9 mouse cellular contexts compared by ENCODE assay signal in genomic region chr15:101143494-101143893, GRCm38 (mm10). TPM values are rescaled to one million over a fixed set of nuclear protein-coding genes. Genes with fewer than 3 reads are reported as not detected.
DNase-seq lines count a peak whose midpoint lies in the region; ATAC-seq and TF ChIP-seq lines count a peak whose summit lies in the region.
"Had no signal": no experiment of that assay in that cellular context is flagged by ENCODE, and none has a peak within 500 bp of the region (broad histone marks: within the 10 kb centered on the region; RNA-seq: fewer than 3 reads in every experiment).

No protein-coding gene starts in this region.

- H3K9me3 ChIP-seq in hindbrain, postnatal 0 days (ENCODE audit: low read length) = no peaks in the 10 kb centered on the region
- no peaks in the 10 kb centered on the region for H3K9me3 ChIP-seq in hindbrain, embryonic 14.5 days (ENCODE audit: control insufficient read depth, low read length)
- H3K9me3 ChIP-seq in embryonic facial prominence, embryonic 12.5 days = no peaks in the 10 kb centered on the region
- H3K9me3 ChIP-seq in limb, embryonic 13.5 days = no peaks in the 10 kb centered on the region

- no peak for ATAC-seq in hindbrain, postnatal 0 days
- ATAC-seq in hindbrain, embryonic 14.5 days (ENCODE audit: low FRiP score) = no peak
- peak; percentile 42 for ATAC-seq in embryonic facial prominence, embryonic 12.5 days (ENCODE audit: insufficient number of reproducible peaks, insufficient read depth, low FRiP score, low TSS enrichment)
- ATAC-seq in limb, embryonic 13.5 days (ENCODE audit: low FRiP score, low read depth) = peak; percentile 38

- no peak overlapping the region; the same call in 1 of the 2 replicates for H3K9ac ChIP-seq in hindbrain, postnatal 0 days (replicated peaks; ENCODE audit: low read length)
- no peak overlapping the region for H3K9ac ChIP-seq in hindbrain, embryonic 14.5 days
- H3K9ac ChIP-seq in embryonic facial prominence, embryonic 12.5 days = peak overlapping the region; percentile 38; the same call in 1 of the 2 replicates
- peak overlapping the region; percentile 36; the same call in 1 of the 2 replicates for H3K9ac ChIP-seq in limb, embryonic 13.5 days

- H3K4me2 ChIP-seq in hindbrain, postnatal 0 days (ENCODE audit: low read depth, low read length) = no peak overlapping the region
- H3K4me2 ChIP-seq in hindbrain, embryonic 14.5 days (replicated peaks) = no peak overlapping the region
- H3K4me2 ChIP-seq in embryonic facial prominence, embryonic 12.5 days (replicated peaks) = peak overlapping the region; percentile 30
- H3K4me2 ChIP-seq in limb, embryonic 13.5 days (replicated peaks) = peak overlapping the region; percentile 45

- no peaks in the 10 kb centered on the region for H3K36me3 ChIP-seq in hindbrain, postnatal 0 days (ENCODE audit: insufficient read depth, low read length)
- no peaks in the 10 kb centered on the region for H3K36me3 ChIP-seq in hindbrain, embryonic 14.5 days (replicated peaks; ENCODE audit: control insufficient read depth, insufficient read depth)
- H3K36me3 ChIP-seq in embryonic facial prominence, embryonic 12.5 days = no peaks in the 10 kb centered on the region
- H3K36me3 ChIP-seq in limb, embryonic 13.5 days = no peaks in the 10 kb centered on the region

- H3K4me3 ChIP-seq in hindbrain, postnatal 0 days (ENCODE audit: low read length) = no peak overlapping the region
- H3K4me3 ChIP-seq in hindbrain, embryonic 14.5 days (replicated peaks; ENCODE audit: low read length) = no peak overlapping the region
- H3K4me3 ChIP-seq in embryonic facial prominence, embryonic 12.5 days = no peak overlapping the region
- H3K4me3 ChIP-seq in limb, embryonic 13.5 days = peak overlapping the region; percentile 5; the same call in 1 of the 2 replicates

- H3K4me1 ChIP-seq in hindbrain, postnatal 0 days (ENCODE audit: insufficient read depth, low read length) = peaks cover 10% of the 10 kb centered on the region; the same call in 1 of the 2 replicates
- peaks cover 32% of the 10 kb centered on the region for H3K4me1 ChIP-seq in hindbrain, embryonic 14.5 days (replicated peaks; ENCODE audit: control insufficient read depth, insufficient read depth, low read length)
- peaks cover 70% of the 10 kb centered on the region for H3K4me1 ChIP-seq in embryonic facial prominence, embryonic 12.5 days
- peaks cover 70% of the 10 kb centered on the region for H3K4me1 ChIP-seq in limb, embryonic 13.5 days

- DNase-seq in hindbrain, postnatal 0 days (ENCODE audit: low spot score) = peak; percentile 37
- DNase-seq in hindbrain, embryonic 14.5 days (ENCODE audit: low spot score) = no peak
- peak; percentile 67 for DNase-seq in 416B (ENCODE audit: low read depth)
- peak; percentile 84 to 90 for DNase-seq in heart, postnatal 10 days
- no peak for DNase-seq in T-cell, adult 2 months (ENCODE audit: low spot score)
- no peak for DNase-seq in cerebellum, adult 9-10 months

- no peak overlapping the region for H3K27ac ChIP-seq in hindbrain, postnatal 0 days
- H3K27ac ChIP-seq in hindbrain, embryonic 14.5 days = no peak overlapping the region
- peak overlapping the region; percentile 84 for H3K27ac ChIP-seq in embryonic facial prominence, embryonic 12.5 days
- H3K27ac ChIP-seq in limb, embryonic 13.5 days = peak overlapping the region; percentile 75; the same call in 1 of the 2 replicates

- intact Hi-C loops in heart, postnatal 10 days (cut with DNase I) = no loop called here

- TF ChIP-seq CTCF in hindbrain, postnatal 0 days (IDR thresholded peaks at IDR 0.05; ENCODE audit: low read depth) = no peak

- H3K27me3 ChIP-seq in hindbrain, postnatal 0 days (ENCODE audit: insufficient read depth, low read length) = no peaks in the 10 kb centered on the region
- no peaks in the 10 kb centered on the region for H3K27me3 ChIP-seq in hindbrain, embryonic 14.5 days (ENCODE audit: control insufficient read depth, insufficient read depth, low read length)
- H3K27me3 ChIP-seq in embryonic facial prominence, embryonic 12.5 days = no peaks in the 10 kb centered on the region
- H3K27me3 ChIP-seq in limb, embryonic 13.5 days = no peaks in the 10 kb centered on the region

- 20% methylated on average over 8 of the region's 8 CpGs for WGBS in hindbrain, postnatal 0 days
- WGBS in hindbrain, embryonic 14.5 days = 18% methylated on average over 8 of the region's 8 CpGs
- WGBS in embryonic facial prominence, embryonic 12.5 days = 13% methylated on average over 8 of the region's 8 CpGs
- WGBS in limb, embryonic 13.5 days = 9% methylated on average over 8 of the region's 8 CpGs

RNA-seq across cellular contexts. Expression of gene Acvrl1, which starts 15.2 kb away (rescaled TPM):
- total RNA-seq in hindbrain, postnatal 0 days (2014; rRNA removed) = 16.8 and 21.6 TPM in 2 replicates
- polyA plus RNA-seq in hindbrain, postnatal 0 days (2015; fragmentation: Nextera tagmentation; extraction: Ambion mirVana) = 7.0 and 7.3 TPM in 2 replicates
- polyA plus RNA-seq in hindbrain, embryonic 14.5 days (2014; fragmentation: Nextera tagmentation; extraction: Ambion mirVana) = 5.7 and 6.2 TPM in 2 replicates
- 10.8 and 11.3 TPM in 2 replicates for polyA plus RNA-seq in embryonic facial prominence, embryonic 12.5 days (2016; fragmentation: Nextera tagmentation; extraction: Ambion mirVana)
- total RNA-seq in heart, postnatal 10 days (2021) = 10 to 100 TPM; 27.1 to 36.6 TPM
- 9.6 TPM in 2 replicates for polyA plus RNA-seq in limb, embryonic 13.5 days (2015; fragmentation: Nextera tagmentation; extraction: Ambion mirVana)

RNA-seq across cellular contexts. Expression of gene Ankrd33, which starts 27.9 kb away (rescaled TPM):
- not detected in 2 replicates for total RNA-seq in hindbrain, postnatal 0 days (2014; rRNA removed)
- not detected in 2 replicates for polyA plus RNA-seq in hindbrain, postnatal 0 days (2015; fragmentation: Nextera tagmentation; extraction: Ambion mirVana)
- not detected in 2 replicates for polyA plus RNA-seq in hindbrain, embryonic 14.5 days (2014; fragmentation: Nextera tagmentation; extraction: Ambion mirVana)
- polyA plus RNA-seq in embryonic facial prominence, embryonic 12.5 days (2016; fragmentation: Nextera tagmentation; extraction: Ambion mirVana) = not detected in 2 replicates
- not detected for total RNA-seq in heart, postnatal 10 days (2021)
- not detected in 2 replicates for polyA plus RNA-seq in limb, embryonic 13.5 days (2015; fragmentation: Nextera tagmentation; extraction: Ambion mirVana)
- polyA plus RNA-seq: gonadal fat pad, adult 2 months had no signal

RNA-seq across cellular contexts. Expression of gene Acvr1b, which starts 30.4 kb away (rescaled TPM):
- 74.5 and 86.2 TPM in 2 replicates for total RNA-seq in hindbrain, postnatal 0 days (2014; rRNA removed)
- polyA plus RNA-seq in hindbrain, postnatal 0 days (2015; fragmentation: Nextera tagmentation; extraction: Ambion mirVana) = 14.0 and 14.6 TPM in 2 replicates
- polyA plus RNA-seq in hindbrain, embryonic 14.5 days (2014; fragmentation: Nextera tagmentation; extraction: Ambion mirVana) = 30.0 and 35.7 TPM in 2 replicates
- 7.5 and 8.2 TPM in 2 replicates for polyA plus RNA-seq in embryonic facial prominence, embryonic 12.5 days (2016; fragmentation: Nextera tagmentation; extraction: Ambion mirVana)
- total RNA-seq in heart, postnatal 10 days (2021) = 10 to 100 TPM; 18.7 to 20.9 TPM
- polyA plus RNA-seq in limb, embryonic 13.5 days (2015; fragmentation: Nextera tagmentation; extraction: Ambion mirVana) = 6.1 and 7.1 TPM in 2 replicates

Comparison
In these comparisons a context has a peak if more than half of its experiments do, and no peak if none do; other contexts are left out.
1. DNase-seq: peak in hindbrain, postnatal 0 days (single experiment), 416B (single experiment) and heart, postnatal 10 days (2 of 2); none in hindbrain, embryonic 14.5 days (single experiment), T-cell, adult 2 months (single experiment) and cerebellum, adult 9-10 months (single experiment).
2. ATAC-seq: peak in embryonic facial prominence, embryonic 12.5 days (single experiment) and limb, embryonic 13.5 days (single experiment); none in hindbrain, postnatal 0 days (single experiment) and hindbrain, embryonic 14.5 days (single experiment).
3. H3K27ac ChIP-seq: peak in embryonic facial prominence, embryonic 12.5 days (single experiment) and limb, embryonic 13.5 days (single experiment); none in hindbrain, postnatal 0 days (single experiment) and hindbrain, embryonic 14.5 days (single experiment).
4. H3K4me2 ChIP-seq: peak in embryonic facial prominence, embryonic 12.5 days (single experiment) and limb, embryonic 13.5 days (single experiment); none in hindbrain, postnatal 0 days (single experiment) and hindbrain, embryonic 14.5 days (single experiment).
5. H3K9ac ChIP-seq: peak in embryonic facial prominence, embryonic 12.5 days (single experiment) and limb, embryonic 13.5 days (single experiment); none in hindbrain, postnatal 0 days (single experiment) and hindbrain, embryonic 14.5 days (single experiment).